8 mouse cellular contexts compared by ENCODE assay signal in genomic region chr7:74554041-74554561, GRCm38 (mm10). TPM values are rescaled to one million over a fixed set of nuclear protein-coding genes. Genes with fewer than 3 reads are reported as not detected.
DNase-seq lines count a peak whose midpoint lies in the region; ATAC-seq and TF ChIP-seq lines count a peak whose summit lies in the region.

No protein-coding gene starts in this region.

- ATAC-seq in forebrain, embryonic 13.5 days = peak; percentile 70
- peak; percentile 57 for ATAC-seq in lung, embryonic 14.5 days (ENCODE audit: insufficient read depth)

- H3K9ac ChIP-seq in forebrain, embryonic 13.5 days = peak overlapping the region; percentile 83
- peak overlapping the region; percentile 50 for H3K9ac ChIP-seq in lung, embryonic 14.5 days

- DNase-seq in ES-CJ7 (ENCODE audit: low read depth, low spot score) = peak; percentile 14
- peak; percentile 69 to 74 for DNase-seq in heart, postnatal 10 days
- peak; percentile 46 to 79 for DNase-seq in kidney, postnatal 36 days
- DNase-seq in lung, embryonic 14.5 days = peak; percentile 49
- DNase-seq in ovary, adult 18-20 months (ENCODE audit: low spot score) = peak; percentile 41
- peak; percentile 38 for DNase-seq in yolk sac, embryonic 10.5 days (ENCODE audit: low spot score)

- H3K4me1 ChIP-seq in bone marrow macrophage, adult 2 months (ENCODE audit: control insufficient read depth, insufficient read depth, low read length) = no peaks in the 10 kb centered on the region
- peaks cover 26% of the 10 kb centered on the region for H3K4me1 ChIP-seq in forebrain, embryonic 13.5 days
- H3K4me1 ChIP-seq in lung, embryonic 14.5 days (ENCODE audit: insufficient read depth) = 0 out of 2 replicates have a peak, but pooled peaks cover 3% of the 10 kb centered on the region

- no peak for TF ChIP-seq CTCF in bone marrow macrophage, adult 2 months (IDR thresholded peaks at IDR 0.05; ENCODE audit: low read depth, low read length)
- no peak for TF ChIP-seq CTCF in lung, embryonic 14.5 days (IDR thresholded peaks at IDR 0.05; ENCODE audit: low read depth)

- TF ChIP-seq POLR2A in bone marrow macrophage, adult 2 months (IDR thresholded peaks at IDR 0.05; ENCODE audit: borderline replicate concordance, low read depth, low read length) = no peak

- peak overlapping the region; percentile 87 for H3K4me2 ChIP-seq in forebrain, embryonic 13.5 days
- peak overlapping the region; percentile 98 for H3K4me2 ChIP-seq in lung, embryonic 14.5 days

- H3K4me3 ChIP-seq in bone marrow macrophage, adult 2 months (ENCODE audit: insufficient read depth, low read length) = peak overlapping the region; percentile 28; the same call in 1 of the 2 replicates
- H3K4me3 ChIP-seq in forebrain, embryonic 13.5 days = peak overlapping the region; percentile 72
- peak overlapping the region; percentile 64 for H3K4me3 ChIP-seq in lung, embryonic 14.5 days (ENCODE audit: low read depth, low read length)

- H3K36me3 ChIP-seq in forebrain, embryonic 13.5 days (ENCODE audit: poor library complexity, severe bottlenecking) = no peaks in the 10 kb centered on the region
- H3K36me3 ChIP-seq in lung, embryonic 14.5 days (ENCODE audit: insufficient read depth) = no peaks in the 10 kb centered on the region

- peaks cover 20% of the 10 kb centered on the region for H3K27me3 ChIP-seq in forebrain, embryonic 13.5 days
- peaks cover 28% of the 10 kb centered on the region for H3K27me3 ChIP-seq in lung, embryonic 14.5 days (ENCODE audit: insufficient read depth, low read length)

- WGBS in forebrain, embryonic 13.5 days = under 1% methylated on average over 41 of the region's 46 CpGs
- 0% methylated on average over 45 of the region's 46 CpGs for WGBS in lung, embryonic 14.5 days

- H3K9me3 ChIP-seq in forebrain, embryonic 13.5 days (replicated peaks) = no peaks in the 10 kb centered on the region
- H3K9me3 ChIP-seq in lung, embryonic 14.5 days (ENCODE audit: low read depth, low read length) = no peaks in the 10 kb centered on the region

- no peak overlapping the region for H3K27ac ChIP-seq in bone marrow macrophage, adult 2 months (ENCODE audit: insufficient read depth, low read depth, low read length)
- H3K27ac ChIP-seq in forebrain, embryonic 13.5 days = peak overlapping the region; percentile 79
- H3K27ac ChIP-seq in lung, embryonic 14.5 days (ENCODE audit: low read depth) = no peak overlapping the region

- intact Hi-C loops in heart, postnatal 10 days (cut with DNase I) = loop anchor here (1.0 to 5.0 kb wide), 4 partner anchors 42 to 557 kb away; no protein-coding TSS in a partner anchor

RNA-seq across cellular contexts. Expression of gene Slco3a1, which starts 0.5 kb away (rescaled TPM):
- polyA plus RNA-seq in bone marrow macrophage, adult 2 months (2012; ENCODE audit: insufficient read depth, insufficient read length, missing spikeins) = 5.4 and 5.7 TPM in 2 replicates
- polyA plus RNA-seq in forebrain, embryonic 13.5 days (2015; fragmentation: Nextera tagmentation; extraction: Ambion mirVana) = 14.0 and 16.5 TPM in 2 replicates
- total RNA-seq in heart, postnatal 10 days (2021) = 10 to 100 TPM; 49.2 to 58.1 TPM
- polyA plus RNA-seq in lung, embryonic 14.5 days (2014; fragmentation: Nextera tagmentation; extraction: Ambion mirVana) = 4.2 and 4.7 TPM in 2 replicates

Comparison
In these comparisons a context has a peak if more than half of its experiments do, and no peak if none do; other contexts are left out.
1. DNase-seq: peak in every context shown above with its lines; median percentile 72 in heart, postnatal 10 days; 62 in kidney, postnatal 36 days; 49 in lung, embryonic 14.5 days; 41 in ovary, adult 18-20 months; 38 in yolk sac, embryonic 10.5 days; 14 in ES-CJ7.